Mouse (Mus musculus) MEL (cell line): ENCODE data around the gene Rad51b.

Experiments
- EP300 ChIP-seq, 2 experiments: IDR thresholded peaks; 2 replicates each; pipeline ENCODE4 v1.6.1; 2011; ENCODE audit warnings: improper control_type of control experiment in 2 of 2, low read length in 2 of 2, low read depth in 1 of 2, mild to moderate bottlenecking in 1 of 2
- NELFE ChIP-seq: IDR thresholded peaks from 2 replicates; pipeline ENCODE4 v1.6.1; 2011; ENCODE audit warnings: low read depth, low read length, improper control_type of control experiment
- POLR2A ChIP-seq, 2 experiments: IDR thresholded peaks; 2 replicates each; pipeline ENCODE4 v1.6.1; 2011 to 2012; ENCODE audit warnings: low read length in 2 of 2, mild to moderate bottlenecking in 2 of 2, control low read depth in 1 of 2, improper control_type of control experiment in 1 of 2, low read depth in 1 of 2, moderate library complexity in 1 of 2; ENCODE audit not compliant: control insufficient read depth in 1 of 2, insufficient read depth in 1 of 2, poor library complexity in 1 of 2
- TBP ChIP-seq: IDR thresholded peaks from 2 replicates; pipeline ENCODE4 v1.8.0; 2011; ENCODE audit warnings: low read depth, low read length, improper control_type of control experiment
- USF1 ChIP-seq: IDR thresholded peaks from 2 replicates; pipeline ENCODE4 v1.6.1; 2014; ENCODE audit warnings: low read depth, mild to moderate bottlenecking, inconsistent platforms, low read length, improper control_type of control experiment, moderate library complexity
- ZMIZ1 ChIP-seq: IDR thresholded peaks from 2 replicates; pipeline ENCODE4 v1.6.1; 2012; ENCODE audit warnings: low read depth, mild to moderate bottlenecking, inconsistent platforms, low read length, improper control_type of control experiment, moderate library complexity

DNA sequence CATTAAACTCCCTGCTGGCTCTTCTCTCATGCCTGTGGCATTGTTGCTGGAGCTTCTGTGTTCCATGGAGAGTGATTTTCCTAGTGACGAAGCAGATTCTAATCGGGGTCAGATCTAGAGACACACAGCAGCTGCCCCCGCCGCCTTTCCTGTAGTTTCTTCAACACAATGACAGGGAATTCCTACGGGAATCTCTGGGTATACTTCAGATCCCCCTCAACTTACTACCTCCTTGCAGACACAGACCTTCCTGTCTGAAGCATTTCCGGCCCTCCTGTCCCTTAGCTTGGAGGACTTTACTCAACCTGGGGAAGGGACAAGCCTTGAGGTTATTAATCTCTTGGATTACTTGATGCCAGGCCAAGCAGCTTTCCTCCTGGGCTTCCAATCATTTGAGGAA is 499.2 kb downstream of the Rad51b start:
- no peak for TF ChIP-seq ZMIZ1
- TF ChIP-seq TBP: no peak
- TF ChIP-seq POLR2A (IDR thresholded peaks at IDR 0.05; ENCODE audit: control insufficient read depth in 1 of 2, insufficient read depth in 1 of 2, low read depth in 1 of 2, low read length in 2 of 2, poor library complexity in 1 of 2): no peak
- TF ChIP-seq NELFE: no peak
- no peak for TF ChIP-seq USF1
- no peak for TF ChIP-seq EP300 (IDR thresholded peaks at IDR 0.05; ENCODE audit: low read depth in 1 of 2, low read length in 2 of 2)
